Mouse (Mus musculus) limb, embryonic 12.5 days (tissue): ENCODE results near the gene Kcnmb2. TPM values are rescaled to one million over a fixed set of nuclear protein-coding genes. Genes with fewer than 3 reads are reported as not detected.

Source experiments
- ATAC-seq: fragments of 200-750 bp; cut with Nextera tagmentation; 2 replicates; pipeline ENCODE4 v1.8.0; 2017; ENCODE audit warnings: low read depth, moderate TSS enrichment; ENCODE audit not compliant: insufficient number of reproducible peaks, insufficient read depth, low FRiP score, low TSS enrichment
- H3K27ac ChIP-seq: fragments of 300-500 bp; sonication (generic); 2 replicates; pipeline ENCODE4 v1.5.1; 2016; ENCODE audit warnings: mild to moderate bottlenecking, moderate library complexity
- H3K27me3 ChIP-seq: fragments of 300-500 bp; sonication (generic); 2 replicates; pipeline ENCODE4 v1.6.1; 2016; ENCODE audit warnings: mild to moderate bottlenecking, moderate library complexity
- H3K36me3 ChIP-seq: fragments of 300-500 bp; sonication (generic); 2 replicates; pipeline ENCODE4 v1.6.1; 2016; ENCODE audit warnings: mild to moderate bottlenecking, moderate library complexity
- H3K4me1 ChIP-seq: fragments of 300-500 bp; sonication (generic); replicated peaks from 2 replicates; pipeline ENCODE4 v1.6.1; 2016
- H3K4me2 ChIP-seq: fragments of 300-500 bp; sonication (generic); 2 replicates; pipeline ENCODE4 v1.6.1; 2016; ENCODE audit warnings: mild to moderate bottlenecking, moderate library complexity
- H3K4me3 ChIP-seq: fragments of 300-500 bp; sonication (generic); replicated peaks from 2 replicates; pipeline ENCODE4 v1.5.1; 2016; ENCODE audit warnings: mild to moderate bottlenecking
- H3K9ac ChIP-seq: fragments of 300-500 bp; sonication (generic); replicated peaks from 2 replicates; pipeline ENCODE4 v1.6.1; 2016; ENCODE audit warnings: mild to moderate bottlenecking, moderate library complexity
- H3K9me3 ChIP-seq: fragments of 300-500 bp; sonication (generic); 2 replicates; pipeline ENCODE4 v1.6.1; 2016; ENCODE audit warnings: mild to moderate bottlenecking, moderate library complexity
- WGBS: fragments of 180-500 bp; shearing (Covaris S2); methylation state at CpG from one replicate; pipeline ENCODE4 v1.1.7; 2016; 5-methylcytosine and 5-hydroxymethylcytosine counted together
- polyA plus RNA-seq: library from polyadenylated mRNA; unstranded; fragments of >200 nt; fragmentation: Nextera tagmentation; extraction: Ambion mirVana; gene quantifications from 2 replicates; pipeline ENCODE4 v1.2.1, GENCODE M21; 2016

The Kcnmb2 gene
- polyA plus RNA-seq, 1 experiment from 2014 or later, result 0.76 TPM

- Histone ChIP-seq H3K36me3 (no peaks in the 10 kb centered on the region), H3K9me3 (no peaks in the 10 kb centered on the region), H3K27ac (peak overlapping the region; percentile 72), H3K27me3 (no peaks in the 10 kb centered on the region), H3K4me1 (peaks cover 14% of the 10 kb centered on the region), H3K4me3 (no peak overlapping the region), H3K4me2 (no peak overlapping the region), H3K9ac (no peak overlapping the region)
- 49% methylated on average over 9 of the region's 9 CpGs for WGBS
- peak; percentile 52; the same call in 1 of the 2 replicates for ATAC-seq
Observed at GRCm38 (mm10) chr3:32067004-32067935, 165.0 kb downstream of the Kcnmb2 start.

GRCm38 (mm10) chr3:32073881-32074280 is 171.6 kb downstream of the Kcnmb2 start:
- Histone ChIP-seq H3K9me3 (no peaks in the 10 kb centered on the region), H3K4me3 (no peak overlapping the region), H3K4me1 (no peaks in the 10 kb centered on the region), H3K9ac (no peak overlapping the region), H3K27ac (no peak overlapping the region), H3K36me3 (no peaks in the 10 kb centered on the region), H3K4me2 (no peak overlapping the region), H3K27me3 (no peaks in the 10 kb centered on the region)
- ATAC-seq, result no peak
- WGBS, result 57% methylated on average over 8 of the region's 8 CpGs

GRCm38 (mm10) chr3:32088762-32089161 is 186.5 kb downstream of the Kcnmb2 start:
- H3K27ac ChIP-seq, result no peak overlapping the region
- H3K4me1 ChIP-seq, result no peaks in the 10 kb centered on the region
- no peaks in the 10 kb centered on the region for H3K9me3 ChIP-seq
- no peak overlapping the region for H3K4me2 ChIP-seq
- no peaks in the 10 kb centered on the region for H3K27me3 ChIP-seq
- H3K36me3 ChIP-seq, result no peaks in the 10 kb centered on the region
- ATAC-seq, result no peak
- H3K4me3 ChIP-seq, result no peak overlapping the region
- H3K9ac ChIP-seq, result no peak overlapping the region
- 92% methylated on average over 1 of the region's 1 CpGs for WGBS

GRCm38 (mm10) chr3:32101391-32101790 is 199.1 kb downstream of the Kcnmb2 start:
- no peak for ATAC-seq
- H3K9me3 ChIP-seq, result no peaks in the 10 kb centered on the region
- no peak overlapping the region for H3K9ac ChIP-seq
- H3K27ac ChIP-seq, result no peak overlapping the region
- no peak overlapping the region for H3K4me3 ChIP-seq
- H3K4me2 ChIP-seq, result no peak overlapping the region
- WGBS, result 81% methylated on average over 10 of the region's 10 CpGs
- H3K4me1 ChIP-seq, result no peaks in the 10 kb centered on the region
- H3K27me3 ChIP-seq, result no peaks in the 10 kb centered on the region
- H3K36me3 ChIP-seq, result no peaks in the 10 kb centered on the region

- H3K36me3 ChIP-seq, result no peaks in the 10 kb centered on the region
- H3K4me2 ChIP-seq, result no peak overlapping the region
- H3K4me1 ChIP-seq, result no peaks in the 10 kb centered on the region
- ATAC-seq, result no peak
- H3K9me3 ChIP-seq, result no peaks in the 10 kb centered on the region
- no peak overlapping the region for H3K4me3 ChIP-seq
- WGBS, result 74% methylated on average over 5 of the region's 5 CpGs
- no peak overlapping the region for H3K27ac ChIP-seq
- no peaks in the 10 kb centered on the region for H3K27me3 ChIP-seq
- H3K9ac ChIP-seq, result no peak overlapping the region
Observed at GRCm38 (mm10) chr3:32119851-32120250, 217.5 kb downstream of the Kcnmb2 start.

GRCm38 (mm10) chr3:32121731-32122130 is 219.4 kb downstream of the Kcnmb2 start:
- H3K27me3 ChIP-seq, result no peaks in the 10 kb centered on the region
- H3K4me3 ChIP-seq, result no peak overlapping the region
- H3K9me3 ChIP-seq, result no peaks in the 10 kb centered on the region
- no peak overlapping the region for H3K4me2 ChIP-seq
- WGBS, result 28% methylated on average over 3 of the region's 3 CpGs
- H3K36me3 ChIP-seq, result no peaks in the 10 kb centered on the region
- H3K4me1 ChIP-seq, result no peaks in the 10 kb centered on the region
- ATAC-seq, result no peak
- H3K9ac ChIP-seq, result no peak overlapping the region
- H3K27ac ChIP-seq, result no peak overlapping the region

- Histone ChIP-seq H3K9me3 (no peaks in the 10 kb centered on the region), H3K4me1 (no peaks in the 10 kb centered on the region), H3K4me2 (no peak overlapping the region), H3K27me3 (no peaks in the 10 kb centered on the region), H3K27ac (no peak overlapping the region), H3K4me3 (no peak overlapping the region), H3K9ac (no peak overlapping the region), H3K36me3 (no peaks in the 10 kb centered on the region)
- 34% methylated on average over 4 of the region's 4 CpGs for WGBS
- ATAC-seq, result no peak
Observed at GRCm38 (mm10) chr3:32125431-32125830, 223.1 kb downstream of the Kcnmb2 start.

- Histone ChIP-seq H3K4me3 (no peak overlapping the region), H3K4me1 (no peaks in the 10 kb centered on the region), H3K4me2 (no peak overlapping the region), H3K9me3 (no peaks in the 10 kb centered on the region), H3K27me3 (no peaks in the 10 kb centered on the region), H3K27ac (no peak overlapping the region), H3K9ac (no peak overlapping the region), H3K36me3 (no peaks in the 10 kb centered on the region)
- WGBS, result 9% methylated on average over 5 of the region's 5 CpGs
- ATAC-seq, result no peak
Observed at GRCm38 (mm10) chr3:32128391-32128790, 226.1 kb downstream of the Kcnmb2 start.

- Histone ChIP-seq H3K4me3 (no peak overlapping the region), H3K9me3 (no peaks in the 10 kb centered on the region), H3K36me3 (no peaks in the 10 kb centered on the region), H3K4me1 (no peaks in the 10 kb centered on the region), H3K4me2 (no peak overlapping the region), H3K9ac (no peak overlapping the region), H3K27me3 (no peaks in the 10 kb centered on the region), H3K27ac (no peak overlapping the region)
- 65% methylated on average over 1 of the region's 1 CpGs for whole genome bisulfite sequencing
- no peak for ATAC-seq
Observed at GRCm38 (mm10) chr3:32130696-32131095, 228.4 kb downstream of the Kcnmb2 start.

GRCm38 (mm10) chr3:32132395-32133004 is 230.2 kb downstream of the Kcnmb2 start:
- H3K4me3 ChIP-seq, result no peak overlapping the region
- WGBS, result 78% methylated on average over 3 of the region's 3 CpGs
- no peak overlapping the region for H3K4me2 ChIP-seq
- H3K4me1 ChIP-seq, result no peaks in the 10 kb centered on the region
- H3K36me3 ChIP-seq, result no peaks in the 10 kb centered on the region
- no peak overlapping the region for H3K9ac ChIP-seq
- no peaks in the 10 kb centered on the region for H3K9me3 ChIP-seq
- no peak overlapping the region for H3K27ac ChIP-seq
- no peaks in the 10 kb centered on the region for H3K27me3 ChIP-seq
- ATAC-seq, result no peak

- no peaks in the 10 kb centered on the region for H3K9me3 ChIP-seq
- H3K27me3 ChIP-seq, result no peaks in the 10 kb centered on the region
- ATAC-seq, result no peak
- no peak overlapping the region for H3K9ac ChIP-seq
- no peaks in the 10 kb centered on the region for H3K36me3 ChIP-seq
- no peak overlapping the region for H3K4me3 ChIP-seq
- H3K4me2 ChIP-seq, result no peak overlapping the region
- no peak overlapping the region for H3K27ac ChIP-seq
- 91% methylated on average over 5 of the region's 5 CpGs for WGBS
- H3K4me1 ChIP-seq, result no peaks in the 10 kb centered on the region
Observed at GRCm38 (mm10) chr3:32144194-32144593, 241.9 kb downstream of the Kcnmb2 start.
